Mouse (Mus musculus) lung, adult 2 months (tissue): ENCODE measurements at regions not wholly inside any gene's neighbourhood (a gene's known extent, or its start where the extent isn't known, plus 50 kb on each side); places are given as distances from the start of the nearest gene placed in this dataset.

Experiments
- DNase-seq: peaks from one replicate; pipeline ENCODE4 v3.0.0; 2022
- H3K4me1 ChIP-seq: fragments of 200-500 bp; 2 replicates; pipeline ENCODE4 v1.6.1; 2011; ENCODE audit warnings: low read length; ENCODE audit not compliant: control insufficient read depth, insufficient read depth
- H3K4me3 ChIP-seq: fragments of 200-500 bp; replicated peaks from 2 replicates; pipeline ENCODE3; 2011; ENCODE audit warnings: low read depth, mild to moderate bottlenecking, control low read depth, low read length; ENCODE audit errors: extremely low read depth
- CTCF ChIP-seq: fragments of 200-500 bp; IDR thresholded peaks from 2 replicates; pipeline ENCODE4 v1.5.1; 2011; ENCODE audit warnings: mild to moderate bottlenecking, low read length, control low read depth; ENCODE audit not compliant: insufficient read depth
- POLR2A ChIP-seq: fragments of 200-500 bp; IDR thresholded peaks from 2 replicates; pipeline ENCODE4 v1.6.1; 2011; ENCODE audit warnings: low read depth, mild to moderate bottlenecking, control low read depth, low read length, borderline replicate concordance; ENCODE audit errors: extremely low read depth
- WGBS: fragments of 180-500 bp; shearing (Covaris S2); methylation state at CpG from one replicate; pipeline ENCODE4 v1.1.7; 2018; 5-methylcytosine and 5-hydroxymethylcytosine counted together

DNA sequence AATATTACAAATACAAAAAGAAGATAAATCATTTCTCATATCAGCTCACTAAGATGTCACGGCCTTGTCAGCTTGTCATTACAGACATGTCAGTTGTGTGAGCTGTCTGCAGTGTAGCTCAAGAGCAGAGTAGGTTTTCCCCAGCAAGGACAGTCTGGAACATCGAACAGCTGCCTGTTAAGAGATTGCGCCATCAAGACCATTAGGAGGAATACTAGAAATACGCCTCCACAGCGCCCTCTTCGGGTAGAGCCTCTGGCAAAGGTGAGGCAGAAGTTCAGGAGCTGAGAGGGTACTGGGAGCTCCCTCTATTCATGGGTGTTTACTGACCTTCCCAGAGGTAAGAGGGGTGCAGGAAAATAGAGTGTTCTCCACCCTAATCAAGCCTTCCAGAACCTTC is 327.0 kb downstream of the Pax1 start:
- TF ChIP-seq CTCF (0 out of 2 replicates have a peak, but pooled peaks have one; percentile 17), POLR2A (no peak)
- Histone ChIP-seq H3K4me3 (no peak overlapping the region), H3K4me1 (no peaks in the 10 kb centered on the region; the same call in 1 of the 2 replicates)
- 18% methylated on average over 6 of the region's 6 CpGs for WGBS
- DNase-seq = peak; percentile 27

DNA sequence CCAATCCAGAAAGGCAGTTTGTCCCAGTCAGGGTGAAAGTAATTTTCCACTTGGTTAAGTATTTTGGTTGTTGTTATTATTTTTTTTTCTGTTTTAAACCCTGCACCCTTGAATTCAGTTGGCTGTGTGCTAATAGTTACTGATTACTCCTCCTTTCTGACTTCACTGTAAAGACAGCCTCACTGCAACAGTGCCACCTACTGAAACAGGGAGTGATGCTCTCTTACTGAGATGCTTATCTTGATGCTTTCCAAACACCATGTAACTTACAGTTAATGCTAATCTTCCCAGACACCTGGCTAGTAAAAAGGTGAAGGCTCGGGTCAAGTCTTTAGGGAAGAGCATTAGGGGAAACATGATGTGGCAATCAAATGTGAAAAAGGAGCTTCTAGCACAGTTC is 294.9 kb downstream of the Pax1 start:
- no peak overlapping the region for H3K4me3 ChIP-seq
- WGBS = 12% methylated on average over 1 of the region's 1 CpGs
- no peaks in the 10 kb centered on the region for H3K4me1 ChIP-seq
- DNase-seq = no peak
- TF ChIP-seq CTCF (no peak), POLR2A (no peak)

DNA sequence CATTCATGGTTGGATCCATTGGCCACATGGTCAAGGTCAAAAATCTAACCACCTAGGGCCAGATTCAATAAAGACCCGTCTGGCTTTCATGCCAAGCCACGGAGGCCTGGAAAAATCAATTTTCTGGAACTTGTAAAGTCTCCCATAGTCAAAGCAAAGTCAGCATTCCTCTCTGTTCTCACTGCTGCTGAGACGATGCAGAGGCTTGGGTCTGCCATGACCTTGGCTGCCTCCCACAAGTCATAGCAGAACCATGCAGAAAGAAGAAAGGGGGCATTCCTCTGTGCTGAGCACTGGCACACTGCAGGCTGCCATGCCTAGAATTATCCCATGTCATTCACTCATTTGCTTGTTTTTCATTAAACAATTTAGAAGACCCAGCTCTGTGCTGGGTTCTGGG is 288.5 kb downstream of the Pax1 start:
- no peak for DNase-seq
- Histone ChIP-seq H3K4me3 (no peak overlapping the region), H3K4me1 (no peaks in the 10 kb centered on the region)
- WGBS = 62% methylated on average over 3 of the region's 3 CpGs
- TF ChIP-seq POLR2A = no peak
- TF ChIP-seq CTCF = no peak

DNA sequence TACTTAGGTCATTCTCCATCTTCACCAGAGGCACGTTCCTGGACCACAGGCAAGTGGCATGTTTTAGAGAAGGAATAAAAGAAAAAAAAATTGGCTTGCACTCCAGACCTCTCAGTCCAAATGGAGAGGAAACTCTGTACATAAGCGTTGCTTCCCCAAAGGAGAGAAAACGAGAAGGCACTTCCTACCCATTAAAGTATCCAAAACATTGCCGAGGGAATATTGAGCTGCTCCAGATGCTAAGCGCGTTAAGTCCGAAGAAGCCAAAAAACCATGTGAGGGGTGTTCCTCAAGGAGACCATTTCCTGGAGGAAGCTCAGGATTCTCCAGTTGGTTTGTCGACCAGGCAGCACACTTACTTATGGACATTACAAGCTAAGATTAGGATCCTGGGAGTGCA is 286.2 kb downstream of the Pax1 start:
- WGBS = 70% methylated on average over 8 of the region's 8 CpGs
- Histone ChIP-seq H3K4me3 (no peak overlapping the region), H3K4me1 (no peaks in the 10 kb centered on the region)
- no peak for TF ChIP-seq CTCF
- no peak for TF ChIP-seq POLR2A
- DNase-seq = no peak

DNA sequence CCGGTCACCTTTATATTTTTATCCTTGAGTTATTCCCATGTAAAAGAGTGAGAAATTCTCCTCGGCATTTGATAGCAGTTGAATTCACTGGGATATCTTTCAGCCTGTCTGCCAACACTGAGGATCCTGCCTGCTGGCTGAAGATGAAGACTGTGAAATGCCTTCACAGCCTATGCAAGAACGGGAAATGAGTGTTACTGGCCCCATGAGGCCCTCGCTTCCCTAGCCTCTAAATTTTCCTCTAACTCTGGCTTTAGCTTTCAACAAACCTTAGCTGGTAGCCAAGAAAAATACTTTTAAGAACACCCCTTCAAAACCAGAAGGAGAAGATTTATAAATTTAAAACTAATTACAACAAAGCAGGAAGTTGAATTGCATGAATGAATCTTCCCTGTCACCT is 285.8 kb downstream of the Pax1 start:
- no peak for DNase-seq
- H3K4me3 ChIP-seq = no peak overlapping the region
- H3K4me1 ChIP-seq = no peaks in the 10 kb centered on the region
- TF ChIP-seq CTCF = no peak
- no peak for TF ChIP-seq POLR2A
- 65% methylated on average over 4 of the region's 4 CpGs for WGBS

DNA sequence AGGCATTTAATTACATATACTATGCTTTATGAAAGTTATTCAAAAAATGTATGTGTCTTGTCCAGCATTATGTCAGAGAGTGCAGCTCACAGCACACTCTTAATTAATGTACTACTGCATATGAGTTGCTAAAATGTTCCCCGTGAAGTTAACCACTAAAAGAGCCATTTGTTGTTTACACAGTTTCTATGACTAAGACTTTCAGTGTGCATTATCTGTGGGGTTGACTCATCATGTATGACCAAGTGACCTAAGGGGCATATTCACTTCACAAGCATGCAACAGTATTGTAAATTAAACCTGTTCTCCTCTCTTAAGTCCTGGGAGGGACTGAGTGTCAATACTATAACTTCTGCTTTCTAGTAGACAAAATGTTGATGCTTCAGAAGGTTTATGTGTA is 276.2 kb downstream of the Pax1 start:
- Histone ChIP-seq H3K4me1 (no peaks in the 10 kb centered on the region), H3K4me3 (no peak overlapping the region)
- WGBS = 51% methylated on average over 1 of the region's 1 CpGs
- DNase-seq = no peak
- TF ChIP-seq CTCF (no peak), POLR2A (no peak)

DNA sequence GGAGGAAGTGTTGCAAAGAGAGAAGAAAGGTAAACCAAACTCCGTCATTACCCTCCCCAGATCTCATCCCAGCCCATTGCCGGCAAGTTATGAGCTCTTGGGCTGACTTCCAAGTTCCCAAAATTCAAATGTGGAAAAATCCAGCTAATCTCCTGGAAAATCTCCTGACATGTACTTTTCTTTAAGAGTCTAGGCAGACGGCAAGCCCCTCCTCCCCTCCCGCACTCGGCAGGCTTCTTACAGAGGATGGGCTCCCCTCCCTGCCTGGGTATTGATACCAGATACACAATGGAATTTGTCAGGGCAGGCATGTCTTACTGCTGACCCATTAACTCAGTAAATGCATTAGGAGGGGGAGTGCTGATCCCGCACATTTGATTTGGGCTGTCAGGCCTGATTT is 271.0 kb downstream of the Pax1 start:
- Histone ChIP-seq H3K4me1 (no peaks in the 10 kb centered on the region), H3K4me3 (no peak overlapping the region)
- TF ChIP-seq POLR2A = no peak
- TF ChIP-seq CTCF = no peak
- DNase-seq = no peak
- 55% methylated on average over 6 of the region's 6 CpGs for WGBS

DNA sequence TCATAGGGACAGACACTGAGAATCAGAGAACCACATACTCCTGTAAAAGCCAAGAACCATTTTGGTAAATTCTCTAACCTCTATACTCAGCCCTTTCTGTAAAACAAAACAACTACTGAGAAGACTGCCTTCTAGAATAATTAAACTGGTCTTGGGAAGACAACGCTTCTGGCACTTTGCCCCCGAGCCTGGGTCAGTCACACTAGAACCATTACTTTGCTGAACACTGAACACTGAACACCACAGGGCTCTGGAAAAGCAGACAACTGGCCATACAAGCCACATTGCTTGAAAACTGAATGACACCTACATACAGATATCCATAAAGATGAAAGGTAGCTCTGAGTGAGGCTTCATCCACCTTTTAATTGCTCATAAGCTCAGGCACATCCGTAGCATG is 268.0 kb downstream of the Pax1 start:
- H3K4me3 ChIP-seq = no peak overlapping the region
- no peaks in the 10 kb centered on the region for H3K4me1 ChIP-seq
- DNase-seq = no peak
- WGBS = 77% methylated on average over 3 of the region's 3 CpGs
- TF ChIP-seq CTCF = no peak
- TF ChIP-seq POLR2A = no peak

DNA sequence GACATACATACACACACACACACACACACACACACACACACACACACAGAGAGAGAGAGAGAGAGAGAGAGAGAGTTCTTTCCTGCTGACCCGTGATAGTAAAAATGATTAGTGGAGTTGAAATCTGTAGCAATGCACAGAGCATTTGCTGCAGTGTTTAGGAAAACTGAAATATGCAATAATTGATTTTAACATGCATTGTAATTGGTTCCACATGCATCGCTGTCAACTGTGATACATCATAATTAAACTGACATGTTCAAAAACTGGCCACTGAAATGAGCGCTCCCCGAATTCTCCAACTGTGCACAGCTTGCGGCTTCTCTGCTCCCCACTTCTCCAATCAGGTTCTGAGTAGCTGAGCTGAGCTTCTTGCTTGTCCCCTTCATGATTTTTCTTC is 265.4 kb downstream of the Pax1 start:
- TF ChIP-seq CTCF (no peak), POLR2A (no peak)
- DNase-seq = no peak
- no peaks in the 10 kb centered on the region for H3K4me1 ChIP-seq
- no peak overlapping the region for H3K4me3 ChIP-seq
- WGBS = 79% methylated on average over 5 of the region's 5 CpGs

DNA sequence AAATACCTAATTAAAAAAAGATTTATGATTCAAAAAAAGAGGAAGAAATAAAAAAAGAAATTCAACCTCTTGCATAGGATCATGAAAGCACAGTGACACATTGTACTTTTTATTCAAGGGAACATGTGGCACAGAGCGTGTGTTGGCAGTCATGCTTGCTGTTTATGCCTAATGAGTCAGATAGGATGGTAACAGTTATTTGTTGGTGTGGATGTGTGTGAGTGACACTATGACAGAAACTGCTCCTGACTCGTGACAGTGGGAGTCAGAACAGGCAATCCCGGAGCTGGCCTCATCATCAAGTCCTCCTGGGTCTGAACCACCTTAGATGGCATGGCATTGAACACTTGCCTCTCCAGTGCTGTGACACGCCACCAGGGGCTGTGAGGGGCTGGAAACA is 261.4 kb downstream of the Pax1 start:
- TF ChIP-seq POLR2A (no peak), CTCF (no peak)
- H3K4me1 ChIP-seq = no peaks in the 10 kb centered on the region
- 70% methylated on average over 4 of the region's 4 CpGs for WGBS

More for the DNA sequence above, 261.4 kb downstream of the Pax1 start:
- no peak for DNase-seq
- no peak overlapping the region for H3K4me3 ChIP-seq
